Mouse (Mus musculus) hindbrain, embryonic 14.5 days (tissue): ENCODE measurements around the gene Prnd. TPM values are rescaled to one million over a fixed set of nuclear protein-coding genes. Genes with fewer than 3 reads are reported as not detected.

ENCODE experiments used
- ATAC-seq: fragments of 200-750 bp; cut with Nextera tagmentation; 2 replicates; pipeline ENCODE4 v1.8.0; 2017; ENCODE audit warnings: moderate number of reproducible peaks, mild to moderate bottlenecking, moderate TSS enrichment, moderate library complexity; ENCODE audit not compliant: low FRiP score
- DNase-seq: peaks from one replicate; pipeline ENCODE4 v3.0.0-alpha.2; 2015; ENCODE audit warnings: low spot score
- H3K27ac ChIP-seq: fragments of 300-500 bp; sonication (generic); 2 replicates; pipeline ENCODE4 v1.5.1; 2014; ENCODE audit warnings: mild to moderate bottlenecking, moderate library complexity
- H3K27me3 ChIP-seq: fragments of 300-500 bp; sonication (generic); 2 replicates; pipeline ENCODE4 v1.6.1; 2014; ENCODE audit warnings: mild to moderate bottlenecking, low read length, mixed read lengths; ENCODE audit not compliant: control insufficient read depth, insufficient read depth
- H3K36me3 ChIP-seq: fragments of 300-500 bp; sonication (generic); replicated peaks from 2 replicates; pipeline ENCODE4 v1.6.1; 2014; ENCODE audit not compliant: control insufficient read depth, insufficient read depth
- H3K4me1 ChIP-seq: fragments of 300-500 bp; sonication (generic); replicated peaks from 2 replicates; pipeline ENCODE4 v1.6.1; 2014; ENCODE audit warnings: antibody characterized with exemption, low read length, mixed read lengths; ENCODE audit not compliant: control insufficient read depth, insufficient read depth
- H3K4me2 ChIP-seq: fragments of 300-500 bp; sonication (generic); replicated peaks from 2 replicates; pipeline ENCODE4 v1.6.1; 2014; ENCODE audit warnings: mild to moderate bottlenecking, moderate library complexity
- H3K4me3 ChIP-seq: fragments of 300-500 bp; sonication (generic); replicated peaks from 2 replicates; pipeline ENCODE4 v1.5.1; 2014; ENCODE audit warnings: mild to moderate bottlenecking, low read length
- H3K9ac ChIP-seq: fragments of 300-500 bp; sonication (generic); 2 replicates; pipeline ENCODE4 v1.6.1; 2014
- H3K9me3 ChIP-seq: fragments of 300-500 bp; sonication (generic); 2 replicates; pipeline ENCODE4 v1.6.1; 2016; ENCODE audit warnings: low read length; ENCODE audit not compliant: control insufficient read depth
- WGBS: fragments of 180-500 bp; shearing (Covaris S2); extraction: QIAGEN DNeasy Blood & Tissue Kit; methylation state at CpG from one replicate; pipeline ENCODE4 v1.1.7; 2014; 5-methylcytosine and 5-hydroxymethylcytosine counted together
- polyA plus RNA-seq: library from polyadenylated mRNA; unstranded; fragments of >200 nt; fragmentation: Nextera tagmentation; extraction: Ambion mirVana; gene quantifications from 2 replicates; pipeline ENCODE4 v1.2.1, GENCODE M21; 2014

Prnd gene
- polyA plus RNA-seq, 1 experiment from 2014 or later, result 15.0 TPM

DNA sequence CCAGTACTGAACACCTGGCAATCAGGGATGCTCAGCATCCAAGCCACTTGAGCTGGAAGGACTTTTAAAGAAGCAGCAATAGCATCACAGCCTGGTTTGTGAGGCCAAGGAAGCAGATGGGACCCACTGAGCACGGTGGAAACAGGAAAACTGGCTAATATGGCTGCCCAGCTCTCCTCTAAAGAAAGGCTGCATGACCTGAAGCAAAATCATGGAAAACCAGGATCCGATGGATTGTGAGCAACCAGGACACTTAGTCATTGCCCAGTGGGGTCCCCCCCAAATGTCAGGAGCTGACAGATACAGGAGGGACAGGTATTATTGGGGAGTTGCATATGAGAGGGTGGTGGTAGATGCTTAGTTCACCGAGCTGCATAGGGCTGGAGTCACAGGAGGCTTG is 2.5 kb upstream of the Prnd start:
- WGBS, result 83% methylated on average over 3 of the region's 3 CpGs
- H3K9ac ChIP-seq, result no peak overlapping the region
- no peak for DNase-seq
- no peak overlapping the region for H3K4me2 ChIP-seq
- no peak overlapping the region for H3K4me3 ChIP-seq
- H3K27me3 ChIP-seq, result peaks cover 11% of the 10 kb centered on the region; the same call in 1 of the 2 replicates
- H3K4me1 ChIP-seq, result peaks cover 3% of the 10 kb centered on the region; the same call in 1 of the 2 replicates
- no peaks in the 10 kb centered on the region for H3K36me3 ChIP-seq
- ATAC-seq, result no peak
- H3K9me3 ChIP-seq, result no peaks in the 10 kb centered on the region
- H3K27ac ChIP-seq, result no peak overlapping the region

DNA sequence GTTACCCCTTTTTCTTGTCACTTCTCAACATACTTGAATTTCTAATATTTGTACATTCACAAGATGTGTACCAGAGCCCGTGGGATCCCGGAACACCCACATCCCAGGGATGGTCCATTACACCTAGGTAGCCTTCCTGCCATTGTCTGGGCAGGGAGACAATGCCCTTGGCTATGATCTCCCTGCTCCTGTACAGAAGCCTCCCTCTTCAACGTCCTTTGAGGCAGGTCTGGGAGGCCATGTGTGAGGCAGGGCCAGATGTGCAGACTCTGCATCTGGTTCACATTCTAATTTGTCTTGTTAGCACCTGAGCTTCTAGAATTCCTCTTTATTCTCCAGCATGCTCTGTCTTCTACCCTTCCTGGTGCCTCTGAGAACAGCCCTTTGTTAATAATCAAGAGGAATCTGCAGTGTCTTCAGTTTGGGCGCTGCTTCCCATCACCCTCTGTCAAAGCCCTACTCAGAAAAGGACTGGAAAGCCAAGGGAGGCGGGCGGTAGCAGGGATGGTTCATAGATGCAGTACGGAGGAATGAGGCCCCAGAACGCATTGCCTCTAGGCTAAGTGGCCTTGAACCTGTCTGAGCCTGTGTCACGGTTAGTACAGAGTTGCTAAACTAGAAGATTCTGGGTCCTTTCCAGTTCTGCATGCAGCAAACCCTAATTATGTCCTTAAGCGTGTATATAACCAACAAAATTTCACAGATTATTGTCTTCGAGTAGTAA is 1.6 kb upstream of the Prnd start:
- Histone ChIP-seq H3K36me3 (no peaks in the 10 kb centered on the region), H3K27me3 (peaks cover 19% of the 10 kb centered on the region), H3K4me3 (no peak overlapping the region), H3K4me1 (peaks cover 3% of the 10 kb centered on the region; the same call in 1 of the 2 replicates), H3K27ac (no peak overlapping the region), H3K9ac (no peak overlapping the region), H3K4me2 (no peak overlapping the region), H3K9me3 (no peaks in the 10 kb centered on the region)
- WGBS, result 80% methylated on average over 11 of the region's 11 CpGs
- DNase-seq (no peak), ATAC-seq (no peak)

DNA sequence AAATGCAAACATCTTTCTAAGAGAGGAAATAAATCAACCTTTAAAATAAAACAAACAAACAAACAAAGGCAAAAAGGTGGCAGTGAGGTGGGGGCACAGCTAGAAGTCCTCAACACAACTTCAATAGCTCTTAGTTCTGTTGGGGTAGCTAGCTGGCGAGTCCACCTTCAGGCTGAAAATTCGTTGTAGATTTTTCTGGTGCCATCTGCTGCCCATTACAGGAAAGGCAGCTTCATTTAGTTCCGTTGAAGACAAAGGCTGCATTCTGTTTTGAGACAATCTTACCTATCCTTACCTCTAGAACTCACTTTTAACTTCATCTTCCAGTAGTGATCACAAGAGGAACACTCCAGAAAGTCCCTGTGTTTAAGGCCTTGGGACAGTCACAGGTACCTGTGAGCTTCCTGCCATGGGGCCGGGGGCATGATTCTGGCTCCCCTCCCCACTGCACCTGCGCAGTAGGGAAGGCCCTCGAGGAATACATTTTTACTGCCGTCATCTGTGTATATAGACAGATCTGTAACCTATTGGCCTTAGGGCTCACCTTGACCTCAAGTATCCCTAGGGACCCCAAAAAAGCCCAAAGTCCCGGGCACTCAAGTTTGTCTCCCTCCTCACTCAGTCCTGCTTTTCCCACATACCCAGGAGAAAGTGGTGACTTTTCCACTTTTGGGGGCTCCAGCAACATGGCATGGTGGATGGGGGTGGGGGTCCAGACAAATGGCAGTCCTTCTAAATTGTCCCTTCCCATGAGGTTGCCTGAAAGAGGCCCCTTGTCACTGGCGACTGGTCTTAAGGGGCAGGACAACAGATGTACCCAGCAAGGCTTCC is 679 bp upstream of the Prnd start:
- H3K9ac ChIP-seq, result no peak overlapping the region
- no peaks in the 10 kb centered on the region for H3K9me3 ChIP-seq
- no peak overlapping the region for H3K27ac ChIP-seq
- H3K27me3 ChIP-seq, result peaks cover 28% of the 10 kb centered on the region
- ATAC-seq (peak; percentile 42; the same call in 1 of the 2 replicates), DNase-seq (peak; percentile 85)
- H3K36me3 ChIP-seq, result no peaks in the 10 kb centered on the region
- WGBS, result 48% methylated on average over 9 of the region's 9 CpGs
- H3K4me1 ChIP-seq, result peaks cover 5% of the 10 kb centered on the region; the same call in 1 of the 2 replicates
- no peak overlapping the region for H3K4me3 ChIP-seq
- no peak overlapping the region for H3K4me2 ChIP-seq

DNA sequence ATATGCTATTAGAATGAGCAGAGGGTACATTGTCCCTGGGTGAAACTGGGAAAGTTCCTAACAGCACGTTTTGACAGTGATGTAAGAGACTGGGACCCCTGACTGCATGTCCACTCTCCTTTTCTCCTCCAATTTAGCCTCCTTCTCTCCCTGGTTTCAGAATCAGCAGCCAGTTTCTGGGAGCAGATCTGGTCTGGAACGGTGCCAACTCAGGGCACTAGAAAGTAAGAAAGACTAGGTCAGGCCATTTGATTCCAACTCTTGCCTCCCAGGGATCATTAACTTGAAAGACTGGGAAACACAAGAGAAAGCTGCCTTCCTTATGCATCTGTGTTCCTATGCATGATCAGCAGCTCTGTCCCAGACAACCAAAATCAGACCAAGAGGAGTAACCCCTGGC is 1.8 kb downstream of the Prnd start:
- no peaks in the 10 kb centered on the region for H3K36me3 ChIP-seq
- H3K27me3 ChIP-seq, result peaks cover 28% of the 10 kb centered on the region
- H3K9me3 ChIP-seq, result no peaks in the 10 kb centered on the region
- no peak overlapping the region for H3K4me3 ChIP-seq
- ATAC-seq (no peak), DNase-seq (no peak)
- no peak overlapping the region for H3K4me2 ChIP-seq
- peaks cover 7% of the 10 kb centered on the region; the same call in 1 of the 2 replicates for H3K4me1 ChIP-seq
- H3K27ac ChIP-seq, result no peak overlapping the region
- no peak overlapping the region for H3K9ac ChIP-seq
- 58% methylated on average over 2 of the region's 2 CpGs for WGBS

DNA sequence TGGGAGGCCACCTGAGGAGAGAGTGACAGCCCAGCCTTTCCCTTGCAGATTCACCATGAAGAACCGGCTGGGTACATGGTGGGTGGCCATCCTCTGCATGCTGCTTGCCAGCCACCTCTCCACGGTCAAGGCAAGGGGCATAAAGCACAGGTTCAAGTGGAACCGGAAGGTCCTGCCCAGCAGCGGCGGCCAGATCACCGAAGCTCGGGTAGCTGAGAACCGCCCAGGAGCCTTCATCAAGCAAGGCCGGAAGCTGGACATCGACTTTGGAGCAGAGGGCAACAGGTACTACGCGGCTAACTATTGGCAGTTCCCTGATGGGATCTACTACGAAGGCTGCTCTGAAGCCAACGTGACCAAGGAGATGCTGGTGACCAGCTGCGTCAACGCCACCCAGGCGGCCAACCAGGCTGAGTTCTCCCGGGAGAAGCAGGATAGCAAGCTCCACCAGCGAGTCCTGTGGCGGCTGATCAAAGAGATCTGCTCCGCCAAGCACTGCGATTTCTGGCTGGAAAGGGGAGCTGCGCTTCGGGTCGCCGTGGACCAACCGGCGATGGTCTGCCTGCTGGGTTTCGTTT is 2.4 kb downstream of the Prnd start:
- H3K36me3 ChIP-seq, result no peaks in the 10 kb centered on the region
- peaks cover 28% of the 10 kb centered on the region for H3K27me3 ChIP-seq
- peak overlapping the region; percentile 40 for H3K4me2 ChIP-seq
- no peak for DNase-seq
- H3K27ac ChIP-seq, result no peak overlapping the region
- no peak overlapping the region; the same call in 1 of the 2 replicates for H3K4me3 ChIP-seq
- H3K9ac ChIP-seq, result no peak overlapping the region
- peaks cover 7% of the 10 kb centered on the region; the same call in 1 of the 2 replicates for H3K4me1 ChIP-seq
- no peaks in the 10 kb centered on the region for H3K9me3 ChIP-seq
- no peak for ATAC-seq
- 17% methylated on average over 29 of the region's 29 CpGs for WGBS

DNA sequence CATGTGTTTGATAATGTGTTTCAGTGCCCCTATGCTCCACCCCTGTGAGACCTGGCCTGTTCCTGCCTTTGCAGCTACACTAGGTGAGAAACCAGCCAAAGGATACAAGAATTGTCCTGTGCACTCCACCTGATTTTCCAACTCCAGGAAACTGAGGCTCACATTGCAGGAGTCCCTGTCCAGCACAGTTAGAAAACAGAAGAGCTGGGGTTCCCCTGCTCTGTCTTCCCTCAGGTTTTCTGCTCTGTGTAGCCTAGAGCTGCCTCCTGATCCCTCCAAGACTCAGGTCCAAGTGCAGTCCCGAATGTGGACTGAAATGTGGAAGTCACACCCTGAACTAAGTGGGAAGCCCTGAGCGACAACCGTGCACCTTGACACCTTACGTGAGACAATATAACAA is 3.0 kb downstream of the Prnd start:
- no peak overlapping the region for H3K27ac ChIP-seq
- H3K27me3 ChIP-seq, result peaks cover 28% of the 10 kb centered on the region
- H3K36me3 ChIP-seq, result no peaks in the 10 kb centered on the region
- DNase-seq (no peak), ATAC-seq (no peak)
- peaks cover 7% of the 10 kb centered on the region; the same call in 1 of the 2 replicates for H3K4me1 ChIP-seq
- H3K4me2 ChIP-seq, result 0 out of 2 replicates have a peak overlapping the region, but pooled peaks have one; percentile 40
- 91% methylated on average over 4 of the region's 4 CpGs for WGBS
- H3K4me3 ChIP-seq, result no peak overlapping the region
- no peaks in the 10 kb centered on the region for H3K9me3 ChIP-seq
- H3K9ac ChIP-seq, result no peak overlapping the region

DNA sequence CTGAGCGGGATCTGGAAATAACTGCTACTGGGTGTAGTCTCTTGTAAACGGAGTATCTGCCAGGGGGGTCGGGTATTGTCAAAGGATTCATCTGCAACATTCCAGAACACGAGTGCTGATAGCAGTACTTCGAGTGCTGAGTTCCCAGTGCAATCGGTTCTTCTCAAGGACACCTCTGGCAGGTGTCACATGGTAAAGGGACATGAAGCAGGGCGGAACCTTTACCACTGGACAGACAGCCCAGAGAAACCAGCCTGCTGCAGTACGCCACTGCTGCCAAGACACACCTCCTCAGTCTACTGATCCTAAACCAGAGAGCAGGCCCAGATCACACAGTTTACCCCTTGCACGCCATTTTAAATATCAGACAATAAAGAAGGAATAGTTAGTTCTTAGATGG is 4.2 kb downstream of the Prnd start:
- peak overlapping the region; percentile 33 for H3K4me3 ChIP-seq
- DNase-seq, result no peak
- H3K27me3 ChIP-seq, result peaks cover 28% of the 10 kb centered on the region
- peak overlapping the region; percentile 60 for H3K4me2 ChIP-seq
- H3K9ac ChIP-seq, result no peak overlapping the region
- H3K27ac ChIP-seq, result no peak overlapping the region
- peak; percentile 24; the same call in 1 of the 2 replicates for ATAC-seq
- H3K4me1 ChIP-seq, result peaks cover 7% of the 10 kb centered on the region; the same call in 1 of the 2 replicates
- no peaks in the 10 kb centered on the region for H3K36me3 ChIP-seq
- 56% methylated on average over 9 of the region's 9 CpGs for WGBS
- H3K9me3 ChIP-seq, result no peaks in the 10 kb centered on the region

DNA sequence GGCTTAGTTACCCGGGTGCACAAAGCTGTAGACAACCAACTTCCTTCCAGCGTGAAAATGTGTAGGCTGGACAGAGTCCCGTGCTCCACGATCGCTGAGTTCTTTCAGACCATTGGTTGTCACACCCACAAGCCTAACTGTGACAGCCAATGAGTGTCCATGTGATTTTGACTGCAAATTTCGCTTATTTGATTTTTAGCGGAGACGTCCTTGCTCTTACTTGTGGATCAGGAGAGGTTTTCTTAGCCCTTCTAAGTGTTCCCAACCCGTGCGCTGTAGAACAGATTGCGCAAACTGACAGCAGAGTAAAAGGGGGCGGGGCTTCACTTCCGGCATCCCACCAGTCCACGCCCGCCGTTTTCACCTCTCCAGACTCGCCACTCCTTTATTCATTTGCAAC is 4.6 kb downstream of the Prnd start:
- 5% methylated on average over 17 of the region's 17 CpGs for WGBS
- H3K9me3 ChIP-seq, result no peaks in the 10 kb centered on the region
- H3K36me3 ChIP-seq, result no peaks in the 10 kb centered on the region
- H3K4me3 ChIP-seq, result peak overlapping the region; percentile 33
- peak; percentile 64 for DNase-seq
- H3K4me2 ChIP-seq, result peak overlapping the region; percentile 60
- peaks cover 7% of the 10 kb centered on the region; the same call in 1 of the 2 replicates for H3K4me1 ChIP-seq
- ATAC-seq, result peak; percentile 74; the same call in 1 of the 2 replicates
- no peak overlapping the region for H3K9ac ChIP-seq
- H3K27ac ChIP-seq, result no peak overlapping the region
- H3K27me3 ChIP-seq, result peaks cover 28% of the 10 kb centered on the region
